Mouse (Mus musculus) neural tube, embryonic 12.5 days (tissue): Measurements from ENCODE around the gene Rnf34. TPM values are rescaled to one million over a fixed set of nuclear protein-coding genes. Genes with fewer than 3 reads are reported as not detected.

Experiments
- ATAC-seq: fragments of 200-750 bp; cut with Nextera tagmentation; 2 replicates; pipeline ENCODE4 v1.8.0; 2017; ENCODE audit warnings: low read depth, mild to moderate bottlenecking, moderate TSS enrichment, moderate library complexity; ENCODE audit not compliant: low FRiP score
- H3K27ac ChIP-seq: fragments of 300-500 bp; sonication (generic); 2 replicates; pipeline ENCODE4 v1.5.1; 2016
- H3K27me3 ChIP-seq: fragments of 300-500 bp; sonication (generic); replicated peaks from 2 replicates; pipeline ENCODE4 v1.6.1; 2016; ENCODE audit warnings: mild to moderate bottlenecking
- H3K36me3 ChIP-seq: fragments of 300-500 bp; sonication (generic); 2 replicates; pipeline ENCODE4 v1.6.1; 2016; ENCODE audit warnings: mild to moderate bottlenecking
- H3K4me1 ChIP-seq: fragments of 300-500 bp; sonication (generic); 2 replicates; pipeline ENCODE4 v1.6.1; 2016
- H3K4me2 ChIP-seq: fragments of 300-500 bp; sonication (generic); replicated peaks from 2 replicates; pipeline ENCODE4 v1.6.1; 2016; ENCODE audit warnings: mild to moderate bottlenecking
- H3K4me3 ChIP-seq: fragments of 300-500 bp; sonication (generic); 2 replicates; pipeline ENCODE4 v1.5.1; 2016
- H3K9ac ChIP-seq: fragments of 300-500 bp; sonication (generic); 2 replicates; pipeline ENCODE4 v1.6.1; 2016; ENCODE audit warnings: mild to moderate bottlenecking
- H3K9me3 ChIP-seq: fragments of 300-500 bp; sonication (generic); 2 replicates; pipeline ENCODE4 v1.6.1; 2016; ENCODE audit warnings: mild to moderate bottlenecking
- WGBS: fragments of 180-500 bp; shearing (Covaris S2); methylation state at CpG from one replicate; pipeline ENCODE4 v1.1.7; 2016; 5-methylcytosine and 5-hydroxymethylcytosine counted together
- polyA plus RNA-seq: library from polyadenylated mRNA; unstranded; fragments of >200 nt; fragmentation: Nextera tagmentation; extraction: Ambion mirVana; gene quantifications from 2 replicates; pipeline ENCODE4 v1.2.1, GENCODE M21; 2016

The Rnf34 gene
- polyA plus RNA-seq, 1 experiment from 2014 or later: 52.8 TPM

DNA sequence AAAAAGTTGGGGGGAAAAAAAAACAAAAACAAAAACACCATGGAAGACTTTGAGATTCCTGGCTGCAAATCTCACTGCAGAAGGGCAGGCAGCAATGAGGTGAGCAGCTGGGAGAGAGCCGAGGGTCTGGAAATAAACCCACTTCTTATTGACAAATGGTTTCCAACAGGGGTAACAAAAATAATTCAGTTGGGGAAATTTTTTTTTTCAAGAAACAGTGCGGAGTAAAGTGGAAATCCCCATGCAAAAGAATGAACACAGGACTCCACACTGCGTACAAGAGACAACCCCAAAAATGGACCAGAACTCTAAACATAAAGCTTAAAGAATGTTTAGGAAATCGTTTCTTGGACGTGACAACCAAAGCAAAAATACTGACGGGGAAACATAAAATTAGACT lies 43.4 kb downstream of the Rnf34 start:
- Histone ChIP-seq H3K4me3 (no peak overlapping the region), H3K4me1 (peaks cover 12% of the 10 kb centered on the region), H3K9me3 (no peaks in the 10 kb centered on the region), H3K27me3 (no peaks in the 10 kb centered on the region), H3K36me3 (peaks cover 5% of the 10 kb centered on the region; the same call in 1 of the 2 replicates), H3K27ac (no peak overlapping the region), H3K4me2 (no peak overlapping the region), H3K9ac (no peak overlapping the region)
- 97% methylated on average over 6 of the region's 6 CpGs for WGBS
- no peak for ATAC-seq

DNA sequence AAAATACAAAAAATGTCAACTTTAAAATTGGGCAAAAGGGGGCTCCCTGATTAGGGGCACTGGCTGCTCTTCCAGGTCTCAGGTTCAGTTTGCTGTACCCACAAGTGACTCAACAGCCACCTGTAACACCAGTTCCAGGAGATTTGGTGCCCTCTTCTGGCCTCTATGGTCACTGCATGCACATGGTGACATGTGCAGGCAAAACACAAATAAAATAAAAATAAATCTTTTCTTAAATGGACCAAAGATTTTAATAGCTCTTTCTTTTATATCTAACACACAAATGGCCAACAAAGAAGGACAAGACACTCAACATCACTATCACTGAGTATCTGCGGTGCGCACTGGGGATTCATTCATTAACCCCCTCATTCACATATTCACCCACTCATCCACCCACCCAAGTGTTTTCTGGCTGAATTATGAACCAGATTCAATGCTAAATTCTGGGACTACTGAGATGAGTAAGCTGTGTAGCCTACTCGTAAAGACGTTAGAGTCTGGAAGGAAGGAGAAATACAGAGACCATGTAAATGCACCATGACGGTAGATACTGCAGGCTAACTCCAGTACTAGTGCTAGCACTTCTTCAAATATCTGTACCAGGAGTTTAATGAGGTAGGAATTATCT lies 44.3 kb downstream of the Rnf34 start:
- no peaks in the 10 kb centered on the region for H3K27me3 ChIP-seq
- ATAC-seq: no peak
- no peaks in the 10 kb centered on the region for H3K9me3 ChIP-seq
- H3K36me3 ChIP-seq: no peaks in the 10 kb centered on the region
- H3K9ac ChIP-seq: no peak overlapping the region
- H3K4me1 ChIP-seq: peaks cover 14% of the 10 kb centered on the region
- no peak overlapping the region for H3K4me3 ChIP-seq
- H3K27ac ChIP-seq: no peak overlapping the region
- no peak overlapping the region for H3K4me2 ChIP-seq
- WGBS: 92% methylated on average over 5 of the region's 5 CpGs

DNA sequence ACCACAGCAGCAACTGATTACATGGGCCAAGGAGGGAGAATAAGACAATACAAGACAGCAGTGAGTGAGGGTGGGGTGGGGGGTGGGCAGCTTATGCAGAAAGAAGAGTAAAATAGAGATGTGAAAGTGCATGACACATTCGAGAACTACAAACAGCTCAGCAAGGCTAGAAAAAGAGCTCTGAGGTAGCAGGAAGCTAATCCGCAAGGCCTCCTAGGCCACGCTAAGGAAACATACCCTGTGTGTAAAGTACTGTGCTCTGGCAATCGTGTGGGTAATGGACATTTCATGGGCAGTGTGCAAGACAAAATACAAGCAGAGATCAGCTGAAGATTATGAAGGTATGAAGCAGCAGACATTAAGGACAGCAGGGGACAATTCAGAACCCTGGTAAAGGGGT lies 45.0 kb downstream of the Rnf34 start:
- H3K36me3 ChIP-seq: no peaks in the 10 kb centered on the region
- no peaks in the 10 kb centered on the region for H3K9me3 ChIP-seq
- no peak for ATAC-seq
- H3K9ac ChIP-seq: no peak overlapping the region
- peaks cover 14% of the 10 kb centered on the region for H3K4me1 ChIP-seq
- no peak overlapping the region for H3K4me3 ChIP-seq
- H3K4me2 ChIP-seq: no peak overlapping the region
- no peak overlapping the region for H3K27ac ChIP-seq
- WGBS: 80% methylated on average over 4 of the region's 4 CpGs
- no peaks in the 10 kb centered on the region for H3K27me3 ChIP-seq

DNA sequence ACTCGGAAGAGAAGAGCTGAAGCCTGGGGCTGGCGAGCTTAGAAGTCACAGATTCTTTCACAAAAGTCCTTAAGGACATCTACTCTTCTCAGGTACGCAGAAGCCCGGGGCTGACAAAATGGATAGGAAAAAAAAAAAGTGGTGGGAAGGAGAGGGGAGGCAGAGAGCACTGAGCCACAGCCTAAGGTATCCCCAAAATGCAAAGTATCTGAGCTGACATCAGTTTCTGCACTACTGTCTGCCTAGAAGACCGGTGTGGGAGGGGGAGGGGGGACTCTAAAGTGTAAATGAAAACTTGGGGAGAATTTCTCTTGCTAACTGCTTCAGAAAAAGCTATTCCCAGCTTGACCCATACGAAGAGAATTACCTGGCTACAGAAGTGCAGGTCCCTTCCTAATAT lies 48.3 kb downstream of the Rnf34 start:
- Histone ChIP-seq H3K4me2 (peak overlapping the region; percentile 83), H3K36me3 (no peaks in the 10 kb centered on the region), H3K9ac (no peak overlapping the region), H3K27ac (no peak overlapping the region), H3K4me1 (peaks cover 19% of the 10 kb centered on the region), H3K9me3 (no peaks in the 10 kb centered on the region), H3K27me3 (no peaks in the 10 kb centered on the region), H3K4me3 (no peak overlapping the region)
- 87% methylated on average over 6 of the region's 6 CpGs for WGBS
- ATAC-seq: no peak

DNA sequence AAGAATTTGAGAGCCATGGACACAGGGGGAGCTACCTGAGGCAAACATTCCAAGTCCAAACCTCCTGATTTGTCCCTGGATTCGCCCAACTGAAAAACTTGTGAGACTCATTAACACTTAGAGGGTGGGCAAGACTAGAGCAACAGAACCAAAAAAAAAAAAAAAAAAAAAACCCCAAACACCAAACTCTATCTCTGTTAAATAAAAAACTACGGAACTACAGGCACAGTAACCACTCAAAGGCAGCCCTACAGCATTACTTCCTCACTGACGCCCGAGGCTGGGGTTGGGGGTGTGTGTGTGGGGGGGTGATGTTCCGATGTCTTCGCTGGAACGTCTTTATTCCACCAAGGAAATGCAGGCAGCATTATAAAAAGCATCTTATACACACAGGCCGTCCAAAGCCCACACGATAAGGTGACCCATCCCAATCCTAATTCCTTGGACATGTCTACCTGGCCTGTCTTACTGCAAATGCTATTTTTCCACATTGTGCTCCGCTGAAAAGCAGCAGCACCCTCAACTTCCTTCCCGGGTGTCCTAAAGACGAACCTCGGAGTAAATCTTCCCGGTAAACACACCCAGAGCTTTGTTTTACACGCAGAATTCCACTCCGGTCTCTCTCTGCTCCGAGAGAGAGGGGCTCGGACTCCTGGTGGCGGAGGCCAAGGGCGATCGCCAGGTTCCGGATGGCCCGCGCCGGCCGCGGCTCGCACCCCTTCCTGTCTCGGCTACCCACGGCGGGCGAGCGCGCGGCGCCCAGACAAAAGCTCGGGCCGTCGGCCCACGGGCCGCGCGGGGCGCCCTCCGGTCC lies 49.3 kb downstream of the Rnf34 start:
- peak; percentile 8; the same call in 1 of the 2 replicates for ATAC-seq
- H3K4me1 ChIP-seq: peaks cover 19% of the 10 kb centered on the region
- peak overlapping the region; percentile 96 for H3K4me3 ChIP-seq
- H3K9ac ChIP-seq: peak overlapping the region; percentile 98
- H3K9me3 ChIP-seq: no peaks in the 10 kb centered on the region
- H3K36me3 ChIP-seq: no peaks in the 10 kb centered on the region
- H3K27ac ChIP-seq: peak overlapping the region; percentile 86
- WGBS: 6% methylated on average over 44 of the region's 45 CpGs
- peak overlapping the region; percentile 83 for H3K4me2 ChIP-seq
- no peaks in the 10 kb centered on the region for H3K27me3 ChIP-seq

DNA sequence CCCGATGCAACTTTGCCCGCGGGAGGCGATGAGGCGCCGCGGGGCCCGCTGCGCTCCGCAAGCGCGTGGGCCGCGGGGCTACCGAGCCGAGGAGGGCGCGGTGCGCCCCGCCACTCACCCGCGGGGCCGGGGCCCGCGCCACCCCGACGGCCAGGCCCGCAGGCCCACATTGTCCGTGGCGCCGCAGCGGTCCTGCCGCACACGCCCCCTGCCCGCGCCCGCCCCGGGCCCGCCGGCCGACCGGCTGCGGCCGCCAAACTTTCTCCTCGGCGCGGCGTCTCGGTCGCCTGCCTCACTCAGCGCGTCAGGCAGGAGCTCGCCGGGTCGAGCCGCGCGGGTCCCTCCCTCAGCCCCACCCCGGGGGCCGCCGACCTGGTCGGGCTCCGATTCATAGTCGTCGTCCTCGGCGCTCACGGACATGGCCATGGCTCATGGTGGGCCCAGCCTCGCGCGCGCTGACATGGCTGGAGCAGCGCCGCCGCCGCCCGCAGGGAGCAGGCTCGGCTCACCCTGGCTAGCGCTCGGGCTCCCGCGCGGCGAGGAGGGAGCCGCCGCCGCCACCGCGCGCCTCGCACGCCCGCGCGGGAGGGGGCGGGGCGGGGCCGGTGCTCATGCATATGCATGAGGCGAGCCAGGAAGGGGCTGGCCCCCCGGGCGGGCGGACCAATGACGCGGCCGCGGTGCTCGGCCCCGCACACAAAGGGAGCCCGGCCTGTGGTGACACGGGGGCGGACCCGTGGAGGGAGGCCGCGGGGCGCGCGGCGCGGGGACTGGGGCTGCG lies 50.1 kb downstream of the Rnf34 start:
- ATAC-seq: peak; percentile 96
- H3K27ac ChIP-seq: peak overlapping the region; percentile 86
- H3K4me1 ChIP-seq: peaks cover 19% of the 10 kb centered on the region
- H3K27me3 ChIP-seq: no peaks in the 10 kb centered on the region
- H3K9me3 ChIP-seq: no peaks in the 10 kb centered on the region
- peak overlapping the region; percentile 83 for H3K4me2 ChIP-seq
- peak overlapping the region; percentile 96 for H3K4me3 ChIP-seq
- H3K36me3 ChIP-seq: no peaks in the 10 kb centered on the region
- H3K9ac ChIP-seq: peak overlapping the region; percentile 98
- under 1% methylated on average over 118 of the region's 120 CpGs for WGBS

DNA sequence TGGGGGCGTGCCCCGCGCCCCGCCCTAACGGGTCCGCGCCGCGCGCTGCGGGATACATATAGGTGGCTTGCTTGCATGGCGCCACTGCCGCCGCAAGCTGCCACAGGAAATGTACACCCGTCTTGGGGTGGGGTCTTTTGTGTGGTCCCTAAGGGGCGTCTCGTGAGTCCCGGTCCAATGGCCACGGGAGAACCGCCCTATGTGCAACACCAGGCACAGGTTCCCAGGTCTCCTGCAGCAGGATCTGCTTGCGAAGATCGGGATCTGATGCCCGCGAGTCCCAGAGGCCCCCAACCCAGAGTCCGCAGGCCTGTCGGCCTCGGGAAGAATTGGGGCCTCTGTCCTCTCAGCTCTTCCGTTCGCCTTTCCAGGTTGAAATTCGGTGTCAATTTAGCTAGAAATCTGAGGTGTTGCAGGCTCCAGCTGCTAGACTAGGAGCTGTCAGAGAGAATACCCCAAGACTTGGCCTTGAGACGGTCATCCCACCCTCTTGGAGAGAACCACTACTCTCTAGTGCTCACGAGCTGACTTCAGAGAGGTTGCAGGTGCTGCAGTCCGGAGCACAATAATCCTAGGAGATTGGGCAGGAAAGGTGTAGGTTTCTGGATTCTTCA lies 50.8 kb downstream of the Rnf34 start:
- peak overlapping the region; percentile 96 for H3K4me3 ChIP-seq
- no peaks in the 10 kb centered on the region for H3K36me3 ChIP-seq
- no peaks in the 10 kb centered on the region for H3K9me3 ChIP-seq
- peak overlapping the region; percentile 98 for H3K9ac ChIP-seq
- ATAC-seq: no peak
- H3K4me1 ChIP-seq: peaks cover 19% of the 10 kb centered on the region
- H3K4me2 ChIP-seq: peak overlapping the region; percentile 83
- WGBS: 3% methylated on average over 33 of the region's 33 CpGs
- peak overlapping the region; percentile 86 for H3K27ac ChIP-seq
- H3K27me3 ChIP-seq: no peaks in the 10 kb centered on the region

DNA sequence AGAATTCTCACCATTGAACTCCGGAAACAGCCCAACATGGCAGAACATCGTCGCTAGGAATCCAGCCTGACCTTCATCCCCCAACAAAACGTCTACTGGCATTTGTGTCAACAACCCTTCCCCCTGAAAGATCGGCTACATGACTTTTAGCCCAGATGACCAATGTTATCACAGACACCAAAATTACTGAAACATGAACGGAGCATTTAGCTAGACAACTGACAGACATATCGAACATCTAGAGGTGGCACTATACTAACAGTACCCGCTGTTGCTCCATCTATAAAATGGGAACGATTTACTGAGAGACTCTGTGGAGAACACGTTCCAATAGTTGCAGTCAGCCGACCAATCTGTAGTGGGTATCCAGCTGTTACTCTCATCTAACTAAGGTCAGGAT lies 51.3 kb downstream of the Rnf34 start:
- H3K36me3 ChIP-seq: no peaks in the 10 kb centered on the region
- peaks cover 19% of the 10 kb centered on the region for H3K4me1 ChIP-seq
- peak overlapping the region; percentile 83 for H3K4me2 ChIP-seq
- peak overlapping the region; percentile 98; the same call in 1 of the 2 replicates for H3K9ac ChIP-seq
- H3K27me3 ChIP-seq: no peaks in the 10 kb centered on the region
- no peak overlapping the region for H3K4me3 ChIP-seq
- H3K27ac ChIP-seq: no peak overlapping the region
- ATAC-seq: no peak
- 57% methylated on average over 11 of the region's 11 CpGs for WGBS
- H3K9me3 ChIP-seq: no peaks in the 10 kb centered on the region

DNA sequence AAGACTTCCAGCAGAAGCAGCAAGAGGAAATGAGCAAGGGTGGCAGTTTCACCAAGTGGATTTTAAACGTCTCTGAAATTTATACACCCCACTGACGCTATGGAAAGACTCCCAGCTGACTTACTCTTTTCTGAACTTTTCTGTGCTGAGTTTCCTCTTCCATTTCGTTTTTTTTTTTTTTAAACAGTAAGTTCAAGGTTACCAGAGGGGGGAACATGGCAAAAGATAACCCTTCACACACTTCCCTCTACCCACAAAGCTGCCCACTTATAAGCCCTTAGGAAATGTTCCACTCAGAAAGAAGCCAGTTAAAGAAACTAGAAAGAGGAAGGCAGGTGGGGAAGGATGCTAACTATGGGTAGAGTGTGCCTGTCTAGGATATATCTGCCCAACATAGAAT lies 51.8 kb downstream of the Rnf34 start:
- H3K27me3 ChIP-seq: no peaks in the 10 kb centered on the region
- H3K9me3 ChIP-seq: no peaks in the 10 kb centered on the region
- H3K4me1 ChIP-seq: peaks cover 19% of the 10 kb centered on the region
- no peak for ATAC-seq
- WGBS: 69% methylated on average over 3 of the region's 3 CpGs
- H3K36me3 ChIP-seq: no peaks in the 10 kb centered on the region
- H3K4me2 ChIP-seq: no peak overlapping the region
- H3K9ac ChIP-seq: no peak overlapping the region
- H3K27ac ChIP-seq: no peak overlapping the region
- H3K4me3 ChIP-seq: no peak overlapping the region

DNA sequence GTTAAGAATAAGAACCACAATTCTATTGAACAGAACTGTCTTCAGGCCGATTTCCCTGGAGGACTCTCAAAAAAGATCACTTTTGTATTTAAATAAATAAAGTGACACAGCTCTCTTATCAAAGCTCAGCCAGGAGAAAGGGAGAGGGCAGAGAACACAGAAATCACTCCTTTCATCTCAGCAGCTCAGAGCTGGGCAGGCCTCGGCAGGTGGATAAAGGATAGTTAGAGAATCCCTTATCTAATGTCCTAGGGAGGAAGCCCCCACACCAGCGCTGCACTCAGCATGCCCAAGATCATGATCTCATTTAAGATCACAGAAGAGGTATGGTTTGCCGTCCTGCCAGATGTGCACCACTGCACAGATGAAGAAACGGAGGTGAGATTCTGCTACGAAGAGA lies 52.4 kb downstream of the Rnf34 start:
- no peak for ATAC-seq
- H3K36me3 ChIP-seq: no peaks in the 10 kb centered on the region
- WGBS: 88% methylated on average over 6 of the region's 6 CpGs
- no peak overlapping the region for H3K9ac ChIP-seq
- no peak overlapping the region for H3K4me3 ChIP-seq
- H3K27ac ChIP-seq: no peak overlapping the region
- no peaks in the 10 kb centered on the region for H3K27me3 ChIP-seq
- no peaks in the 10 kb centered on the region for H3K9me3 ChIP-seq
- H3K4me2 ChIP-seq: no peak overlapping the region
- peaks cover 19% of the 10 kb centered on the region for H3K4me1 ChIP-seq

DNA sequence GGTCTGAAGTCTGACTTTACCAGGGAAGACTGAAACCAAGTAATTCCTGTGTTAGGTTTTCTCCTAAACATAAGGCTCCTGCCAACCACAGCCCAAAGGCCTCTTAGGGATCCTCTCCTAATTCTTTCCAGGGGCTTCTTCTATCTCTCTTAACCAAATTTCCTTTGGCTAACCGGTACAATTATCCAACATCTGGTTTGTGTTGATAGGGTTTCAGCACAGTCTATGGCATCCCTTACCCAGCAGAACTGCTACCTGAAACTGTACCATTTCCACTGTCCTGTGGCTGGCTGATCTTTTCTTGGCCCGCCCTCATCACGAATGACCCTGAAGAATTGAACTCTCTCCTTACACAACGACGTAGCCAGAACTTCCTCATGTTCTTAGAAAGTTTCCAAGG lies 53.3 kb downstream of the Rnf34 start:
- 85% methylated on average over 5 of the region's 5 CpGs for WGBS
- Histone ChIP-seq H3K27ac (no peak overlapping the region), H3K4me2 (no peak overlapping the region), H3K4me3 (no peak overlapping the region), H3K27me3 (no peaks in the 10 kb centered on the region), H3K36me3 (no peaks in the 10 kb centered on the region), H3K9me3 (no peaks in the 10 kb centered on the region), H3K4me1 (peaks cover 13% of the 10 kb centered on the region), H3K9ac (no peak overlapping the region)
- ATAC-seq: no peak

DNA sequence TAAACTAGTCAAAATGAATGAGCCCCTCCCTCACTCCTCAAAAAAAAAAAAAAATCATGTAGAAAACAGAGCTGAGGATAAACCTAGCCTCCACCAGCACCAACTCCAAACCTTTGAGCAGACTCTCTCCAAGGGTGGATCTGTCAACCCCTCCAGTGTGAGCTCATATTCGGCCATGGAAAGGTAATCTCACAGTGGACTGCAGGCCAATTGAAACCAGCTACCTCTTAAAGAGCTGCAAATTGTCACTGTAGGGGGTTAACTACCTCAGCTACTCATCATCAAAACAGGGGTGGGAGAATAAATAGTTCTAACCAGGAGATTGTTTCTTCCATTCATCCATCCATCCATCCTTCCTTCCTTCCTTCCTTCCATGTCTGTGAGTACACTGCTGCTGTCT lies 57.3 kb downstream of the Rnf34 start:
- 70% methylated on average over 1 of the region's 1 CpGs for WGBS
- H3K27ac ChIP-seq: no peak overlapping the region
- no peaks in the 10 kb centered on the region for H3K9me3 ChIP-seq

More for the DNA sequence above, 57.3 kb downstream of the Rnf34 start:
- Histone ChIP-seq H3K36me3 (no peaks in the 10 kb centered on the region), H3K9ac (no peak overlapping the region), H3K4me1 (no peaks in the 10 kb centered on the region), H3K27me3 (no peaks in the 10 kb centered on the region), H3K4me3 (no peak overlapping the region), H3K4me2 (no peak overlapping the region)
- no peak for ATAC-seq
